Mouse (Mus musculus) heart, adult 2 months (tissue): ENCODE data around the gene Tnip1. TPM values are rescaled to one million over a fixed set of nuclear protein-coding genes. Genes with fewer than 3 reads are reported as not detected.

Experiments used
- DNase-seq, 2 experiments: peaks; one replicate each; pipeline ENCODE4 v3.0.0; 2021
- H3K27ac ChIP-seq: fragments of 200-600 bp; 2 replicates; pipeline ENCODE4 v1.8.1; 2022
- H3K27me3 ChIP-seq: fragments of 200-500 bp; 2 replicates; pipeline ENCODE4 v1.6.1; 2012; ENCODE audit warnings: mild to moderate bottlenecking, low read length, inconsistent platforms, mixed read lengths; ENCODE audit not compliant: control insufficient read depth, insufficient read depth
- H3K36me3 ChIP-seq: fragments of 200-500 bp; 2 replicates; pipeline ENCODE4 v1.6.1; 2012; ENCODE audit warnings: low read length, inconsistent platforms; ENCODE audit not compliant: control insufficient read depth, insufficient read depth
- H3K4me1 ChIP-seq: fragments of 200-500 bp; 2 replicates; pipeline ENCODE4 v1.6.1; 2011; ENCODE audit warnings: low read length; ENCODE audit not compliant: control insufficient read depth, insufficient read depth
- H3K4me3 ChIP-seq: fragments of 200-600 bp; 2 replicates; pipeline ENCODE4 v1.8.1; 2022
- H3K79me2 ChIP-seq: fragments of 200-500 bp; replicated peaks from 2 replicates; pipeline ENCODE4 v1.6.1; 2012; ENCODE audit warnings: mild to moderate bottlenecking, inconsistent platforms, low read length, moderate library complexity, mixed read lengths; ENCODE audit not compliant: control insufficient read depth, insufficient read depth
- H3K9ac ChIP-seq: fragments of 200-500 bp; 2 replicates; pipeline ENCODE4 v1.6.1; 2012; ENCODE audit warnings: low read depth, mild to moderate bottlenecking, control low read depth, inconsistent platforms, low read length, mixed read lengths
- CTCF ChIP-seq: fragments of 200-600 bp; IDR thresholded peaks from 2 replicates; pipeline ENCODE4 v1.8.1; 2022; ENCODE audit warnings: antibody characterized with exemption, mild to moderate bottlenecking, moderate library complexity
- EP300 ChIP-seq: fragments of 200-500 bp; IDR thresholded peaks from 2 replicates; pipeline ENCODE4 v1.6.1; 2011; ENCODE audit warnings: low read depth, low read length, control low read depth; ENCODE audit not compliant: insufficient read depth
- POLR2A ChIP-seq: fragments of 200-500 bp; IDR thresholded peaks from 2 replicates; pipeline ENCODE4 v1.6.1; 2011; ENCODE audit warnings: mild to moderate bottlenecking, low read depth, low read length, control low read depth; ENCODE audit not compliant: insufficient read depth
- WGBS: fragments of 180-500 bp; shearing (Covaris S2); methylation state at CpG from one replicate; pipeline ENCODE4 v1.1.7; 2018; 5-methylcytosine and 5-hydroxymethylcytosine counted together
- intact Hi-C: fragments of 180-260 bp; cut with DNase I; formaldehyde crosslinking; loops from one replicate; pipeline ENCODE4 v1.15.1; 2025
- polyA plus RNA-seq: library from polyadenylated mRNA; depleted of rRNA; stranded (reverse); fragments of >200 nt; gene quantifications from 2 replicates; pipeline ENCODE4 v1.2.3, GENCODE M21; 2012
- total RNA-seq, 2 experiments: library from RNA; stranded (reverse); gene quantifications; 2 replicates each; pipeline ENCODE4 v1.2.3; 2021

Tnip1 gene
- total and polyA plus RNA-seq, 3 experiments = 25.9 to 34.4 (median 31.9) TPM

- no peaks in the 10 kb centered on the region for H3K79me2 ChIP-seq
- no peak overlapping the region for H3K4me3 ChIP-seq
- TF ChIP-seq CTCF (no peak), POLR2A (no peak), EP300 (no peak)
- H3K27me3 ChIP-seq = no peaks in the 10 kb centered on the region
- no peak for DNase-seq
- intact Hi-C loops = no loop called here
- H3K36me3 ChIP-seq = no peaks in the 10 kb centered on the region
- H3K27ac ChIP-seq = no peak overlapping the region
- H3K4me1 ChIP-seq = 0 out of 2 replicates have a peak, but pooled peaks cover 3% of the 10 kb centered on the region
- WGBS = 70% methylated on average over 7 of the region's 7 CpGs
- no peak overlapping the region for H3K9ac ChIP-seq
Observed at GRCm38 (mm10) chr11:54892091-54892490, 70.6 kb downstream of the Tnip1 start.

DNA sequence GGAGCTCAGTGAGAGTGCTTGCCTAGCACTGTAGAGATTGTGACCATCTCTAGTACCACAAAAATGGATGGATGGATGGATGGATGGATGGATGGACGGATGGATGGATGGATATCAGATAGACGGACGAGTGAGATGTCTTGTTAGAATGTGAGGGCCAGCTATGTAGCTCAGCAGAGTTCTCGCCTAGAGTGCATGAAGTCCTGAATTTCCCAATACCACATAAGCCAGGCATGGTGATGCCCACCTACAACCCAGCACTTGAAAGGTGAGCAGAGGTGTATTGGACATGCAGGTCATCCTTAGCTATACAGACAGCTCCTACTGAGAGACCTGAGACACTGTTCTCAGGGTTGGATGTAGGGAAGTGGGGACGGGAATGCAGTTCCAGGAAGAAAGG lies 71.4 kb downstream of the Tnip1 start:
- TF ChIP-seq CTCF (no peak), EP300 (no peak), POLR2A (no peak)
- no peak for DNase-seq
- 0 out of 2 replicates have a peak, but pooled peaks cover 3% of the 10 kb centered on the region for H3K4me1 ChIP-seq
- intact Hi-C loops = no loop called here
- H3K27ac ChIP-seq = no peak overlapping the region
- H3K9ac ChIP-seq = no peak overlapping the region
- H3K79me2 ChIP-seq = no peaks in the 10 kb centered on the region
- 88% methylated on average over 5 of the region's 5 CpGs for WGBS
- no peaks in the 10 kb centered on the region for H3K27me3 ChIP-seq
- H3K36me3 ChIP-seq = no peaks in the 10 kb centered on the region
- H3K4me3 ChIP-seq = no peak overlapping the region

DNA sequence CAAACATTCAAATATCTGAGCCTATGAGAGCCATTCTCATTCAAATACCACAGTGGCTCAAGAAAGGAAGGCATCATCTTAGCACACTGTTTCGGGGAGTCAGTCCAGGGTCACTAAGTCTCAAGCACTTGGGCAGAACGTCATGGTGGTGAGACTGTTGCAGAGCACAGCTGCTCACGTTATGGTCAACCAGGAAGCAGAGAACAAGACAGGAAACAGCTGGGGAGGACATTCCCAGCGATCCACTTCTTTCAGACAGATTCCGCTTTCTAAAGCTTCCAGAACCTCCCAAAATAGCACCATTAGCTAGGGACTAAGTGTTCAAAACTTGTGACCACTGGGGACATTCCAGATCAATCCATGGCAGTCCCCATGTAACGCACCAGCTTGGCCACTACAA lies 74.8 kb downstream of the Tnip1 start:
- DNase-seq = no peak
- no peak overlapping the region for H3K9ac ChIP-seq

GRCm38 (mm10) chr11:54885406-54885805 lies 77.3 kb downstream of the Tnip1 start:
- H3K27ac ChIP-seq = peak overlapping the region; percentile 84
- DNase-seq = peak in 1 of 2 experiments; percentile 33
- peaks cover 21% of the 10 kb centered on the region for H3K4me1 ChIP-seq
- H3K27me3 ChIP-seq = no peaks in the 10 kb centered on the region
- TF ChIP-seq EP300 = no peak
- no peak for TF ChIP-seq POLR2A
- TF ChIP-seq CTCF = no peak
- intact Hi-C loops = no loop called here
- H3K9ac ChIP-seq = no peak overlapping the region
- H3K36me3 ChIP-seq = no peaks in the 10 kb centered on the region
- H3K79me2 ChIP-seq = no peaks in the 10 kb centered on the region
- no peak overlapping the region for H3K4me3 ChIP-seq
- 94% methylated on average over 2 of the region's 2 CpGs for WGBS

More for the DNA sequence above, 74.8 kb downstream of the Tnip1 start:
- intact Hi-C loops = no loop called here
- H3K4me3 ChIP-seq = no peak overlapping the region
- H3K4me1 ChIP-seq = peaks cover 12% of the 10 kb centered on the region
- WGBS = 40% methylated on average over 6 of the region's 6 CpGs
- H3K79me2 ChIP-seq = no peaks in the 10 kb centered on the region
- no peaks in the 10 kb centered on the region for H3K36me3 ChIP-seq
- peak overlapping the region; percentile 37 for H3K27ac ChIP-seq
- TF ChIP-seq POLR2A (no peak), EP300 (0 out of 2 replicates have a peak, but pooled peaks have one; percentile 27)
- H3K27me3 ChIP-seq = no peaks in the 10 kb centered on the region

GRCm38 (mm10) chr11:54884937-54885336 lies 77.8 kb downstream of the Tnip1 start:
- H3K9ac ChIP-seq = no peak overlapping the region
- H3K36me3 ChIP-seq = no peaks in the 10 kb centered on the region
- H3K4me3 ChIP-seq = no peak overlapping the region
- H3K79me2 ChIP-seq = no peaks in the 10 kb centered on the region
- H3K4me1 ChIP-seq = peaks cover 21% of the 10 kb centered on the region
- WGBS = 3% methylated on average over 5 of the region's 5 CpGs
- peak overlapping the region; percentile 84 for H3K27ac ChIP-seq
- peak; percentile 75 to 87 for DNase-seq
- no peaks in the 10 kb centered on the region for H3K27me3 ChIP-seq
- TF ChIP-seq EP300 (peak; percentile 82; the same call in 1 of the 2 replicates), CTCF (no peak), POLR2A (0 out of 2 replicates have a peak, but pooled peaks have one; percentile 29)
- intact Hi-C loops = loop anchor here (5.0 kb wide), 1 partner anchor 152 kb away; no protein-coding TSS in a partner anchor

DNA sequence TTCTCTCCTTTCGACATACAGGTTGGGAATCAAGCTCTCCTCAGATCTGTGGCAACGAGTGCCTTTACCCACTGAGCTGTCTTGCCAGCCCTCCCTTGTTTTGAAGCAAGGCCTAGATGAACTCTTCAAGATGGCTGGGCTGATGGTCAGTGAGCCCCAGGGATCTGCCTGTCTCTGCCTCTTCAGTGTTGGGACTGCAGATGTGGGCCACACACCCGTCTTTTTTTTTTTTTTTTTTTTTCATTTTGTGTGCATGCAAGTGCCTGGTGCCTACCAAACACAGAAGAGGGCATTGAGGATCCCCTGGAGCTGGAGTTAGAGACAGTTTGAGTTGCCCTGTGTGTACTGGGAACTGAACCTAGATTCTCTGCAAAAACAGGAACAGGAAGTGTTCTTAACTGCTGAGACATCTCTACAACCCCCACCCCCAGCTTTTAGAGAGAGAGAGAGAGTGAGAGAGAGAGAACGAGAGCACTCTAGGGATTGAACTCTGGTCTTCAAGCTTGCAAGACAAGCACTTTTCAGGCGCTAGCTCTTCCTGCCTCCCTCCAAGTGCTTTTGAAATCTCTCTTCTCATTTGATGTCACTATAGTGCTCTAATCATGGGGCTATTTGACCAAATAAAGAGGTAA lies 78.4 kb downstream of the Tnip1 start:
- intact Hi-C loops = loop anchor here (5.0 kb wide), 1 partner anchor 153 kb away; no protein-coding TSS in a partner anchor
- Histone ChIP-seq H3K4me3 (no peak overlapping the region), H3K4me1 (peaks cover 23% of the 10 kb centered on the region), H3K27ac (peak overlapping the region; percentile 84), H3K36me3 (no peaks in the 10 kb centered on the region; the same call in 1 of the 2 replicates), H3K79me2 (no peaks in the 10 kb centered on the region), H3K9ac (no peak overlapping the region), H3K27me3 (no peaks in the 10 kb centered on the region)
- 76% methylated on average over 5 of the region's 5 CpGs for WGBS
- no peak for TF ChIP-seq POLR2A
- TF ChIP-seq EP300 = no peak
- no peak for TF ChIP-seq CTCF
- DNase-seq = no peak
